In the genomic region with DNA sequence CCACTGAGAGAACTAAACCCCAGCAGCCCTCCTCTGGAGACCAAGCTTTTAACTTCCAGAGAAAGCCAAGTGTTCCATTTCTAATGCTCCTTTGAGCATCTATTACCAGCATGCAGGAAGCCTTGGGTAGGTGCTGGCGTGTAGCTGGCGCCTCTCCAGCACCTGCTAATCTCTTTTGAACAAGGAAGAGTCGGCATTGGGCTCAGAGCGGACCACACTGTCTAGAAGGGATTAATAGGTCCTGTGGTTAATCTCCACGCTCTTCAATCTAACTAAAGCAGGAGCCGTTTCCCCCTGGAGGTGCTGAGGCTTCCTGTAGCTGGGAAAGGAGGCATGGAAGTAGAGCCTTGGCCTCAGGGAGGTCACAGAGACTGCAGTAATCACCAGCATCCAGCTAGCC, we compare ENCODE assay signal across 25 mouse cellular contexts. TPM values are rescaled to one million over a fixed set of nuclear protein-coding genes. Genes with fewer than 3 reads are reported as not detected.
DNase-seq lines count a peak whose midpoint lies in the region; ATAC-seq and TF ChIP-seq lines count a peak whose summit lies in the region.
"Had no signal": no experiment of that assay in that cellular context is flagged by ENCODE, and none has a peak within 500 bp of the region (broad histone marks: within the 10 kb centered on the region; RNA-seq: fewer than 3 reads in every experiment).

No protein-coding gene starts in this region.

- no peaks in the 10 kb centered on the region for H3K36me3 ChIP-seq in forebrain, embryonic 10.5 days (replicated peaks)
- H3K36me3 ChIP-seq in forebrain, embryonic 15.5 days: no peaks in the 10 kb centered on the region
- no peaks in the 10 kb centered on the region for H3K36me3 ChIP-seq in midbrain, postnatal 0 days (ENCODE audit: insufficient read depth, low read length)
- H3K36me3 ChIP-seq: G1E; stomach, embryonic 15.5 days had no signal

- peaks cover 53% of the 10 kb centered on the region for H3K4me1 ChIP-seq in forebrain, embryonic 10.5 days
- H3K4me1 ChIP-seq in forebrain, embryonic 15.5 days: peaks cover 20% of the 10 kb centered on the region
- H3K4me1 ChIP-seq in midbrain, postnatal 0 days (ENCODE audit: insufficient read depth, low read length): 0 out of 2 replicates have a peak, but pooled peaks cover 4% of the 10 kb centered on the region
- H3K4me1 ChIP-seq: stomach, embryonic 15.5 days had no signal

- H3K9ac ChIP-seq in forebrain, embryonic 15.5 days (replicated peaks): no peak overlapping the region
- H3K9ac ChIP-seq in midbrain, postnatal 0 days (replicated peaks; ENCODE audit: low read length, poor library complexity, severe bottlenecking): no peak overlapping the region
- H3K9ac ChIP-seq: stomach, embryonic 15.5 days had no signal

- no peak for DNase-seq in forebrain, embryonic 10.5 days (ENCODE audit: extremely low spot score, low spot score)
- peak; percentile 53 for DNase-seq in left cerebral cortex, postnatal 4 days
- DNase-seq in left cerebral cortex, adult 8-10 months (ENCODE audit: low spot score in 2 of 2): no peak
- DNase-seq in midbrain, postnatal 0 days (ENCODE audit: low spot score): peak; percentile 53
- no peak for DNase-seq in frontal cortex, postnatal 10 days (ENCODE audit: low spot score in 2 of 2)
- DNase-seq in layer of hippocampus, postnatal 14 days (ENCODE audit: low spot score in 2 of 2): no peak
- DNase-seq: adrenal gland, postnatal 25 days; cerebellum, adult 18-20 months; gastrocnemius, postnatal 10 days; heart, adult 18-20 months; heart, postnatal 4 days; kidney, adult 8-10 months; kidney, postnatal 14 days; liver; lung, adult 18-20 months; lung, postnatal 14 days; right cerebral cortex, postnatal 14 days; thymus, adult 18-20 months had no signal

- H3K4me2 ChIP-seq in forebrain, embryonic 15.5 days (replicated peaks): no peak overlapping the region
- H3K4me2 ChIP-seq in midbrain, postnatal 0 days (ENCODE audit: low read depth, low read length, poor library complexity, severe bottlenecking): no peak overlapping the region
- H3K4me2 ChIP-seq: stomach, embryonic 15.5 days had no signal

- 51% methylated on average over 6 of the region's 6 CpGs for WGBS in forebrain, embryonic 10.5 days
- WGBS in forebrain, embryonic 15.5 days: 22% methylated on average over 6 of the region's 6 CpGs
- 20% methylated on average over 6 of the region's 6 CpGs for WGBS in midbrain, postnatal 0 days

- no peaks in the 10 kb centered on the region for H3K9me3 ChIP-seq in forebrain, embryonic 10.5 days
- H3K9me3 ChIP-seq in forebrain, embryonic 15.5 days: no peaks in the 10 kb centered on the region
- no peaks in the 10 kb centered on the region for H3K9me3 ChIP-seq in midbrain, postnatal 0 days (ENCODE audit: low read length)
- H3K9me3 ChIP-seq: G1E; stomach, embryonic 15.5 days had no signal

- TF ChIP-seq CTCF in midbrain, postnatal 0 days (IDR thresholded peaks at IDR 0.05): no peak

- ATAC-seq in forebrain, embryonic 15.5 days (replicated peaks): no peak
- ATAC-seq in megakaryocyte progenitor cell, adult 5-6 weeks (replicated peaks; ENCODE audit: poor library complexity): peak; percentile 66
- ATAC-seq in midbrain, postnatal 0 days (ENCODE audit: low FRiP score): no peak; the same call in 1 of the 2 replicates

- H3K27ac ChIP-seq in forebrain, embryonic 10.5 days: peak overlapping the region; percentile 35; the same call in 1 of the 2 replicates
- no peak overlapping the region for H3K27ac ChIP-seq in forebrain, embryonic 15.5 days (replicated peaks)
- no peak overlapping the region for H3K27ac ChIP-seq in midbrain, postnatal 0 days (ENCODE audit: low read depth, low read length)
- H3K27ac ChIP-seq: layer of hippocampus, adult 2 months; stomach, embryonic 15.5 days had no signal

- peaks cover 27% of the 10 kb centered on the region for H3K27me3 ChIP-seq in forebrain, embryonic 10.5 days (ENCODE audit: poor library complexity, severe bottlenecking)
- H3K27me3 ChIP-seq in forebrain, embryonic 15.5 days: no peaks in the 10 kb centered on the region
- no peaks in the 10 kb centered on the region for H3K27me3 ChIP-seq in midbrain, postnatal 0 days (ENCODE audit: insufficient read depth, low read length)

- no peak overlapping the region for H3K4me3 ChIP-seq in forebrain, embryonic 10.5 days
- no peak overlapping the region for H3K4me3 ChIP-seq in forebrain, embryonic 15.5 days
- no peak overlapping the region for H3K4me3 ChIP-seq in midbrain, postnatal 0 days (ENCODE audit: low read depth, low read length)
- H3K4me3 ChIP-seq: erythroblast, embryonic 14.5 days; layer of hippocampus, adult 2 months; stomach, embryonic 15.5 days had no signal

- intact Hi-C loops in left cerebral cortex, postnatal 4 days (cut with DNase I): no loop called here

RNA-seq across cellular contexts. Expression of gene Gsg1l, which starts 27.6 kb away (rescaled TPM):
- polyA plus RNA-seq in forebrain, embryonic 10.5 days (2016; fragmentation: Nextera tagmentation; extraction: Ambion mirVana): 0.10 and 0.11 TPM in 2 replicates
- 5.1 and 5.4 TPM in 2 replicates for polyA plus RNA-seq in forebrain, embryonic 15.5 days (2015; fragmentation: Nextera tagmentation; extraction: Ambion mirVana)
- total RNA-seq in left cerebral cortex, postnatal 4 days (2021): 10 to 100 TPM; 16.4 to 19.2 TPM
- 10 to 100 TPM; 68.2 to 76.7 (median 73.7) TPM for total RNA-seq in left cerebral cortex, adult 8-10 months (2022)
- not detected in 2 replicates for total RNA-seq in megakaryocyte progenitor cell, adult 5-6 weeks (2015)
- not detected in 2 replicates for total RNA-seq in megakaryocyte progenitor cell, adult 5-6 weeks (2017)
- total RNA-seq in midbrain, postnatal 0 days (2014; rRNA removed): 38.3 and 42.7 TPM in 2 replicates
- 17.8 and 19.3 TPM in 2 replicates for polyA plus RNA-seq in midbrain, postnatal 0 days (2015; fragmentation: Nextera tagmentation; extraction: Ambion mirVana)
- total RNA-seq in layer of hippocampus, postnatal 14 days (2021): 10 to 100 TPM in 1 of 2 experiments, 1 to 10 TPM in 1; 9.3 to 14.0 TPM
- total RNA-seq: common myeloid progenitor, adult 5-6 weeks had no signal
- polyA plus RNA-seq: erythroblast, embryonic 14.5 days; G1E had no signal

Comparison
In these comparisons a context has a peak if more than half of its experiments do, and no peak if none do; other contexts are left out.
1. DNase-seq: peak in left cerebral cortex, postnatal 4 days (single experiment) and midbrain, postnatal 0 days (single experiment); none in forebrain, embryonic 10.5 days (single experiment), left cerebral cortex, adult 8-10 months (0 of 2), frontal cortex, postnatal 10 days (0 of 2) and layer of hippocampus, postnatal 14 days (0 of 2).
2. RNA of gene Gsg1l, which starts 27.6 kb away (total RNA-seq): 68.2 to 76.7 TPM in left cerebral cortex, adult 8-10 months, 38.3 to 42.7 TPM in midbrain, postnatal 0 days, 16.4 to 19.2 TPM in left cerebral cortex, postnatal 4 days and 9.3 to 14.0 TPM in layer of hippocampus, postnatal 14 days; not detected in megakaryocyte progenitor cell, adult 5-6 weeks; every median in the first group is over 10 times any median in the second.